Mouse (Mus musculus) thymus, postnatal 0 days (tissue): ENCODE data around the gene 1700025G04Rik. TPM values are rescaled to one million over a fixed set of nuclear protein-coding genes. Genes with fewer than 3 reads are reported as not detected.

Source experiments
- DNase-seq: peaks from one replicate; pipeline ENCODE4 v3.0.0-alpha.2; 2015; ENCODE audit warnings: low spot score
- polyA plus RNA-seq: library from polyadenylated mRNA; unstranded; fragments of >200 nt; fragmentation: Nextera tagmentation; extraction: Ambion mirVana; gene quantifications from 2 replicates; pipeline ENCODE4 v1.2.1, GENCODE M21; 2015

1700025G04Rik gene
- polyA plus RNA-seq: 21.3 and 26.1 TPM in 2 replicates

DNA sequence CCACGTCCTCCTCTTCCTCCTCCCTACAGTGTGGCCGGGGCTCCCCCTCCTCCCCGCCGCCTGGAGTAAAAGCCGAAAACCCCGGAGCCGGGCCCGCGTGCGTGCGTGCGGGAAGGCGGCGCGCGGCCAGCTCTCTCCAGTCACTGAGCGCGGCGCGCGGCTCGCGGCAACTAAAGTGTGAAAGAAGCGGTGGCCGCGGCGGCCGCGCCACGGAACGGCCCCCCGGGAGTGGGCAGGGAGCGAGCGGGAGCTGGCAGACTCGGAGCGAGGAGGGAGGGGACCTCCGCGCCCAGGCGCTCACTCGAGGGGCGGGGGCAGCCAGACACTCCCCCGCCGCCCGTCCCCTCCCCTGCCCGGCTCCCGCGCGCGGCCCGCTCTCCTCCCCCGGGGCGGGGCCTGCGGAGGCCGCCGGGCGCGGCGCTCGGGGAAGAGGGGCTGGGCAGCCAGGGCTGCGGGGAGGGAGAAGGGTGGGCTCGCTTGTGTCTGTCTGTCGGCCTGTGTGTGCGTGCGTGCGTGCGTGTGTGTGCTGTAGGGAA is at the start of gene 1700025G04Rik:
TSS of gene 1700025G04Rik (minus strand) at position 108 of the 536 bp plus-strand sequence.
- DNase-seq: peak; percentile 77

DNA sequence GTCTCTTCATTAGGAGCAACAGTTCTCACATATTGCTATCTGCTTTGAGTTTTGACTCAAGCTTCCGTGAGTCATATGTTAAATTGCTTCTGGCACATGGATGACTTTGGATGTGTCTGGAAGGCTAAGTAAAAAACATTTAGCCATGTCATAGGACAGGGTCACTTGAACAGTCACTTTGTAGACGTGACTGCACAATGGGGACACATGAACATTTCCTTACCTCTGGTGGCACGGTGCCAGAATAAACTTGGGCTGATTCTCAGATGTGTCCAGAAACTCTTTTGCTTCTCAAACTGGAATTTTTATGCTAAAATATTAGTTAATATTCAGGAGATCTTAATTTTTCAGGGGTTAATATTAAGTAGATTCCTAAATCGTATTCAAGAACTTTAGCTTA is 49.6 kb upstream of the 1700025G04Rik start:
- no peak for DNase-seq

DNA sequence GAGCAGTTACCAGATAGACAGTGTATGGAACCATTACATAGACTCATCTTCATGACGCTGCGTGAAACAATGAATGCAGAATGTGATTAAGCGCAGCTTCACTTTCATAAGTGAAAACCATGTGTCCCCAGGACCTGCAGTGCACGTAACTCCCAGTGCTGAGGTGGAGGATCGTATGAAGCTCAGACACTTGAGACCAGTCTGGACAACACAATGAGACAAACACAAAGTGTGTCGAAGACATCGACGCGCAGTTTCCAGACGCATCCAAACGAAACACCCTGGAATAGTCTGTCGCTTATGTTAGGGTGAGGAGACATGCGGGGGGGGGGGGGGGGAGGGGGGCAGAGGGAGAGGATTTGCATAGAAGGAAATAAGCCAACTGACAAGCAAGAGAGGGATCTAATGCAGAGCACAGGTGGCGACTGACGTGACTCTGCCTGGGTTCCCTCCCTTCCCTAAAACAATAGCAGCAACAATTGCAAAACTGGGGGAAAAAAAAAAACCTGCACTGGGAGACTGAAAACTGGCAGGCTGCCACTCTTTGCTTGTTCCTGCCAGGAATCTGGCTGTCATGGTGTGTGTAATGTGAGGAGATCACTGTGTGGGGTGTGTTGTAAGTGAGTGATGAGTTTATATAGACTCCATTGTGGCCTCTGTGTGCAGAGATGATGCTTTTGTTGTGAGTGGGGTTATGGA is 40.3 kb upstream of the 1700025G04Rik start:
- no peak for DNase-seq

DNA sequence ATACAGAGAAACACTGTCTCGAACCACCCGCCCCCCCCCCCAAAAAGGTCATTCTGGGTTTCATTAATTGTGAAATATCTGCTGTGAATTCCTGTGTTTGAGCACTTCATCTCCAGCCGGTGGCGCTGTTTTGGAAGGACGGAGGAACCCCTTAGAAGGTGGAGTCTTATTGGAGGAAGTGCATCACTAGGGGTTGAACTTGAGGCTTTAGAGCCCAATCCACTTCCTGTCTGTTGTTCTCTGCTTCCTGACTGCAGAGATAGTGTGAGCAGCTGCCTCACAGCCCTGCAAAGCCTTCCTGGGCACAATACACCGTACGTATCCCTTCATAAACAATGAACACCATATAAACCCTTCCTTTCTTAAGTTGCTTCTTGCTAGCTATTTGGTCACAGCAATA is 35.5 kb upstream of the 1700025G04Rik start:
- no peak for DNase-seq

DNA sequence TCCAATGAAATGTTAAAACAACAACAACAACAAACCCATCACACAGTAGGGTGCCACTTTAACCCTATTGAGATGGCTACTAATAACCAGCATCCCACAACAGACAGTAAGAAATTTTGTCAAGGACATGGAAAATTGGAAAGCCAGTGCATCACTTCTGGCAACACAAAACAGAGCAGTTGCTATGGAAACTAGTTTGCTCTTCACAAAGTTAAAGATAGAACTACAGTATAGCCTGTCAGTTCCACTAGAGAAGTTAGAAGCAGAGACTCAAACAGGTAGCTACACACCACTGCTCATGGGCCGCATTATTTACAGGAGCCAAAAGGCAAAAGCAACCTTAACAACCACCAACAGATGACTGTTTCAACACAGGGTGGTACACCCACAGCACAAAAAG is 20.2 kb upstream of the 1700025G04Rik start:
- no peak for DNase-seq

DNA sequence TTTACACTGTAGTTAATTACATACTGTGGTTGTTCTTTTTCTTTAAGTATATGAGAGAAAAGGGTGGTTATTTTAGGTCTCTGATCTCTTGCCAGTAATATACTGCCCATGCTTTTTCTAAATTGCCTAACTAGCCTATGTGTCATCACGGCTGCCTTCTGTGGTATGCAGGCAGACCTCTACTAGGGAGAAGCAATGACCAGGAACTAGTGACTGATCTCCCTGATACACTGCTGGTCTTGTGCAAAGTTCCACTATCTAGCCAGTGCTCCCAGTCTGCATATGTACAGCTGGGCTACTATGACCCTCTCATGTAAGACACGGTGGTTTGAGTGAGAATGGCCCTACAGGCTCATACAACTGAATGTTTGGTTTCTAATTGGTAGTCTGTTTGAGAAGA is 16.2 kb upstream of the 1700025G04Rik start:
- no peak for DNase-seq

DNA sequence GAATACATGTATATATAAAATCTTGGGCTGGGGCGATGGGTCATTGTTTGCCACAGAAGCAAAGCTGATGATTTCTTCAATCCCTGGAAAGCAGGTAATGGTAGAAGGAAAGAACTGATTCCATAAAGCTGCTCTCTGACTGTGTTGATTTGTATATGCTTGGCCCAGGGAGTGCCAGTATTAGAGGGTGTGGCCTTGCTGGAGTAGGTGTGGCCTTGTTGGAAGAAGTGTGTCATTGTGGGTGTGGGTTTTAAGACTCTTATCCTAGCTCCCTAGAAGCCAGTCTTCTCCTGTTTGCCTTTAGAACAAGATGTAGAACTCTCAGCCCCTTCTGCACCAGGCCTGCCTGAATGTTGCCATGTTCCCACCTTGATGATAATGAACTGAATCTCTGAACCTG is 15.3 kb upstream of the 1700025G04Rik start:
- no peak for DNase-seq

DNA sequence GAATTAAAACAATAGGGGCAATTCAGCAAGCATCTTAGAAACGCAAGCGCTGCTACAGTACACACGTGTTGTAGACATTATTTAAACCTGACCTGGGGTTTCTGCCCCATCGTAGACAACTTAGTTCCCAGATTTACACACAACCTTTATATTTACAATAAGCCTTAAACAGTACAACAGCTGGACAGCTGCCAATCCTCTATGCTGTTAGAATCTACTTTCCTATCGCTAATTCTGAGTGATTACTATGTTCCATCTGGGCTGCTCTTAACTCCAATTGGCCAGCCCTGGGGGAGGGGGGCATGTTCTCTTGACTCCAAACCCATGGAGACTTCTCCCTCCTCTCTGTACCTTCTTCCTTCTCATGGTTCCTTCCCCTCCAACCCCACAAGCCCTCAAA is 11.8 kb upstream of the 1700025G04Rik start:
- no peak for DNase-seq

DNA sequence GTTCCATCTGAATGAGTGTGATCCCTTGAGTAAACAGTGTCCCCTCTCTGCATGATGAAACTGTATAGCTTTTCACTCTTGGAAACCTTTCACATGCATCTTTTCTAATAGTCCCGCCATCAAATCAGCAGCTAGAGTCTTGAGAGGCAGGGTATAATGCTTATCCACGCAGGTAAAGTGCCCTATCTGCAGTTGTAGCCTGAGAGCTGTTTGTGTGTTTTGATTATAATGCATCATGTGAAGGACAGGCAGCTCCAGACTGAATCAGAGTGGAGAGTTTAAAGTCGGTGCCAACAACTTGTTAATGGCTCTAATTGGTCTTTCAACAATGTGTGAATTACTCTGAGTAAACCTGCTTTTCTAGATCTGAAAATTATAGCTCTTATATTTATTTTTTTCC is 6.1 kb upstream of the 1700025G04Rik start:
- no peak for DNase-seq

DNA sequence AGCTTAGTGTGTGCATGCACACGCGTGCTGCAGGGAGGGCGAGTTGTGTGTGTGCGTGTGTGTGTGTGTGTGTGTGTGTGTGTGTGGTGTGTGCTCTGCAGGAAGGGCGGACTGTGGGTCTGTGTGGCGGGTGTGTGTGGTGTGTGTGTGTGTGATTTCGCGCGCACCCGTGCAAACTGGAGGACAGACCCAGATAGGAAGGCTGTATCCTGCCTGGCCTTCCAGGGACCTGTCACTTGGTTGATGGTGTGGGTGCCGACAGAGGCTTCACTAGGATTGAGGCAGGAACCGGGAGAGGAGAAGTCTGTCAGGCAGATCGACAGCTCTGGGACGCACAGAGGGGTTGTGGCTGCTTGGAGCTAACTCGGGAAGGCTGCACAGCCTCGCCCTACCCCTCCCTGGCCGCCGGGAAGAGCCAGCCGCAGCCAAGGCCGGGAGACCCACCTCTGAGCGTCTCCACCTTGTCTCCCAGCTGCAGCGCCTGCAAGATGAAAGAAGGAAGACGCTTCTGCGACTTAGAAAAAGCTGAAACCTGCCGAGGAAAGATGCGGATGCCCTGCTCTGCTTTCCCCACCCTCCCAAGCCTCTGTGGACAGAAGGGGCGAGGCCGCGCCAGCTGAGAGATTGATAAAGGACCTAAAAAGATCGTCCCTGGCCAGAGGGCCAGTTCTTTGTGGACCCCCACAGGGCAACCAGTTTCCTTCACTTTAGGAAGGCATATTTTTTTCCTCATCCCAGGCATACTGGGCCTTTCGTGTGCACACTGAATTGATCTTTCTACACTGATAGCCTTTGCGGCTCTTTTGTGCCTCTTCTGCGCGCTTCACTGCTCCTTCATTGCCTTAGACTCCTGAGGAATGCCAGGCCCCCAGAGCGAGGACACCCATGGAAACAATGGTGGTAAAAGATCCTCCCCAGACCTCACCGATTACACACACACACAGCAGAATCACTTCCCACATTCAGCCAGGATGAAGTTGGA is 930 bp upstream of the 1700025G04Rik start:
- DNase-seq: peak; percentile 26

DNA sequence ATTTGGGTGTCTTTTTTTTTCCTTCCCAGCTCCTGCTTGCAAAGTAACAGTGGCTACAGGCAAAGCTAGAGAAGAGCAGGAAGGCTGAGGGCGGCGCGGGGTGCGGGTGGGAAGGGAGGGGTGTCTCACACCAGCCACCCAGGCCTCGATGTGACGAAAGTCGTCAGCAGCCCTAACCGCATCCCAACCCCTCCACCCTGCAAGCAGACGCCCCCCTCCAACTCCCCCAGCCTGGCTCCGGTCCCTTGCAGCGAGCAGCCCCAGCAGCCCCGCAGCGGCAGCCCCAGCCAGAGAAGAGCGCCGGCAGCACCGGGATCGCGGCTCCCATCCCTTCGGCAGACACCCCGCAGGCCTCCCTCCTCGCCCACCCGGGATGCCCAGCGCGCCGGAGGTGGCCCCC is 399 bp downstream of the 1700025G04Rik start:
- peak; percentile 50 for DNase-seq

DNA sequence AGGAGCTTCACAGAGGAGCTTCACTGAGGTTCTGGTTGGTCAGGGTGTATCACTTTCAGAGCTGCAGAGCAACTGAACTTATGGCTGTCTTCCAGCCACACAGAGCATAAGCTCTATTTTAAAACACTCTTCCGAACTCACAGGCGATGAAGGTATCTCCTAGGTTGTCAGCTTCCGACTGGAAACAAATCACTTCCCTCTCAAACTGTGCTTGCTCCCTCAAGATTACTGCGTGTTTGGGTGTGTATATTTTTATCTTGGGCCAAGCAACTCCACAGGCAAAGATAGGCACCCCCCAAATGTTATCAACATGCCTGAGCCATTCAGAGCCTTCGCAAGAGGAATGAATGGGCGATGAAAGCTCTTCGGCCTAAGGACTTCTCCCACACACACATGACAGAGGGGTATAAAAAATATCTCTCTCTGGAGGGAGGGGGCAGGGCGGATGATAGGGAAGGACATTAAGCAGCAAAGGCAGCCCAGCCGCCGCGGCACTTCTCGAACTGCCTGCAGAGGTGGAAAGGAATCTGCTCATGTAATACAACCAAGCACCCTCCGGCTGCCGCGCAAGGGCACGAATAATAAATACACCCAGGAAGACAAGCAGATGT is 1.0 kb downstream of the 1700025G04Rik start:
- peak; percentile 31 for DNase-seq

DNA sequence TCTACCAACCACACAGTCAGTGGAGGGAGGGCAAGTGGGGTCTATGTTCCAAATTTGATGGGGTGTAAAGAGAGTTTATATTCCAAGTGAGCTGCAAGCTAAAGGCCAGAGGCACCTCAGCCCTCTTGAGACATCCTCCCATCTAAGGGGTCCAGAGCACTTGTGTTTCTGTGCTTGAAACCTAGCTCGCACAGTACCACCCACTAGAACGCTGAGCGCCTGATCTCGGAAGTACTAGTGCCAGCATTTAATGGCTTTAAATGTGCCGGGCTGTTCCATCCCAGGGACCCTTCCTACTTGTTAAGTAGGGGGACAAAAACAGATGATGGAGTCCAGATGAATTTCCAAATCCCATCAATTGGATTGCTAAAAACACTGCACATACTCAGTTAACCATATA is 1.9 kb downstream of the 1700025G04Rik start:
- no peak for DNase-seq

DNA sequence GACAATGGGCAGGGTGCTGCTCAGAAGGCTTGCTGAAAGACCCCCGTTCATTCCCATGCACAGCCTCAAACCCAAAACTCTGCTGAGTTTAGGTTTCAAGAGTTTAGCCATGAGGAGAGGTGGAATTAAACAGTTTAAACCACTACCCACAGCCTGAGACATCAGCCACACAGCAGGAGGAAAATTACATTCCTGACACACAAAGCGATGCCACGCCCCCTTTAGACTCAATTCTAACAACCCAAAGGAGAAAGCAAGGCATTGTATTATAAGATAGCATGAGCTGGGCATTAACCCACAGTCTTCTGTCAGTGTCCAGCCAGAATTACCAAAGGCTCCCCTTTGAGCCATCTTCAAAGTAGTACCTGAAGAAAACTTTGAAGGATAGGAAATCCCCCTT is 3.0 kb downstream of the 1700025G04Rik start:
- DNase-seq: no peak

DNA sequence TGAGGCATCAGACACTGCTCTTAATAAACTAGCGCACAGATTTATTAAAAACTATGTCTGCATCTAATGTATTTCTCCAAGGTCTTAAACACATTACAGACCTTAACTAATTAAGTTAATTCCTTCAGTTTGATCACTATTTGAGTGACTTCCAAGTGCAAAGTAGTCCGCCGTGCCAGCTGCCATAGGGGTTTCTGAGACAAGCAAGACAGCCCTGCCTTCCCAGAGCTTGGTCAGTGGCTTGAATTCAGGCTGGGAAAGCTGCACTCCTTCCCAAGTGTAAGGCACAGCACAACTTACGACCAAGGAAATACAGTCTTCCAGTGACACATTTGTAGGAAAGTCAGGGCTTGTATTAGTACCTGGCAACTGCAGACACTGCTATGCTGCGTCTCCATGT is 4.4 kb downstream of the 1700025G04Rik start:
- no peak for DNase-seq

DNA sequence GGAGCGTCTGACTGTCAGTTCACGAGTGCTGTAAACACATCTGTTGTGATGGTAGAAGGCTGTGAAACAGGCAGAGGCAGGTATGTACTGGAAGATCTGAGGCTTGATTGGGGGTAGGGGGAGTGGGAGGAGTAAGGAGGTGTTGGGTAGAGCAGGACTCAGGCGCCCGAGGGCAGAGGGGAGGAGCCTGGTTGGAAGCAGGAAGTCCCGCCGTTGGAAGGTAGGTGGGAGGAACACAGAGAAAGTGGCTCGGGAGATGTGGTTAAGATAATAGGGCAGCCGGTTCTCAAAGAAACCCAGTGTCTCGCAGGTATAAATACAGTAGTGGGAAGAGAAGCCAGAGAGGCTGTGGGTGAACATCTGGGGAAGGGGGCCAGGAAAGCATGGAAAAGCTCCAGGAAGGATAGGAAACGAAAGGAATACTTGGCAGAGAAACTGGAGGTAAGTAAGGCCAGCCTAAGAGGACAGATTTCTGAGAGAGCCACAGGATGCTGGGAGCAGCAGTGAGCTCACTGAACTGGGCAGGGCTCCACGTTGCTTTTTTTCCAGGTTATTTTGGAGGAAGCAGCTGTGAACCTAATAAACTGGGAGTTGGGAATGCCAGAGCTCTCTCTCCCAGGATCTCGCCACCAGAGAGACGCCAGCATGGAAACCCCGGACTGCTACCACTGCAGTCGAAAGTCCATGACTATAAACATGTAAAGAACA is 5.1 kb downstream of the 1700025G04Rik start:
- DNase-seq: peak; percentile 71

DNA sequence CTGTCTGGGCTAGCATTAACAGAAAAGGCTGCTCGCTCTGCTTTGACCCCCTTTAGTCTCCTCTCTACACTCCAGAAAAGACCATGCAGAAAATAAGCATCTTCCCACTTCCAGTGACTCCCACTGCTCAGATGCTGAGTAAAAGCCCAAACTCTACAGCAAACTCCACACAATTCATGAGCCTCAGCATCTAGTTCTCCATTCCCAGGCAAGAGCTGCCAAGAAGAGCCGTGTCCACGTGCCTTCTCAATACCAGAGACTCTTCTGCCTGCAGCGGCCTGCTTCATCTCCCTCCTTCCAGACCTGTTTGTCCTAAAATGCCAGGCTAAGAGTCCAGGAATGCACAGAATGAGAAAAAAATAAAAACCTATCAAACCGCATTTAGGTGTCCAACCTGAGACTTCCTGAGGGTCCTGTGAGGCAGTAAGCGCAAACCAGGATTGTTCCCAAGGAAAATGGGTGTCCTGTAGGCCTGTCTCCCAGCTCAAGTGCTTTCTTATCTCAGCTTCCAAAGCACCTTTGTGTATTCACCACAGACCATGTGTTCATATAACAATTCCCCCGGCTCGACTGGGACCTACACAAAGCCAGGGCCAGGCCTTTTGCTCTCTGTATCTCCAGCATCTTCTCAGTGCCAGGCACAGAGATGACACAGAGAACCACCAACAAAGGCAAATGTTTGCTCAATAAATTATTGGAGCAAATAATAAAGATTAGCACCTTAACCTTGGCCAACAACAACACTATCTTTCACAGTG is 7.8 kb downstream of the 1700025G04Rik start:
- no peak for DNase-seq

DNA sequence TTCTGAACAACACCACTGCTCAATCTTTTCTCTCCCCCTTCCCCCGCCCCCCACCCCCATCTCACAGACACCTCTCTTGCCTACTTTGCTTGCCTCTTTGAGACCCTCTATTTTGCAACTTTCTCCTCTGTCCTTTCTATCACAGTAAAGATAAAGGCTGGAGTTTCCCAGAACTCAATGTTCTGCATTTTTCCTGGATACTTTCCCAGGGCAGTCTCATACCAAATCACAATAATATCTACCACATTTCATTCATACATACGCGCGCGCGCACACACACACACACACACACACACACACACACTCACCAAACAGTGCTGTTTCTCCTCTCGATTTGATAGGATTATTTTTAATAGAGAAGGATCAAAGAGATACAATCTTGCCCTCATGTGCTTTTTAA is 8.8 kb downstream of the 1700025G04Rik start:
- DNase-seq: no peak

DNA sequence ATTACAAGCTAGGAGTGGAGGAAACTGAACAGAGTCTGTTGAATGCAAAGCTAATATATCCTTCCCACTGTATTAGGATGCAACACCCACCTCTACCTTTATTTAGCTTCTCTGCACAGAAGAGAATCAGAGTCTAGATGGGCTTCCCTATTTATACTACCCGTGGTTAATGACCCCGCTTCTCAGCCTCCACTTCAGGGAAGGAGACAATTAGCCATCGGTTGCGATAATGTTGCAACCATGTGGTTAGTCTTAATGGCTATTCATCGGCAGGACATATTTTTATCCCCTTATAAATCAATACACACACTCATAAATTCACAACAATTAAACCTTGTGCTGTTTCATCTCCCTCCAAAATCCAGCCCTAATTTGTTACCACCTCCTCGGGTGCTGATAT is 9.7 kb downstream of the 1700025G04Rik start:
- DNase-seq: no peak

DNA sequence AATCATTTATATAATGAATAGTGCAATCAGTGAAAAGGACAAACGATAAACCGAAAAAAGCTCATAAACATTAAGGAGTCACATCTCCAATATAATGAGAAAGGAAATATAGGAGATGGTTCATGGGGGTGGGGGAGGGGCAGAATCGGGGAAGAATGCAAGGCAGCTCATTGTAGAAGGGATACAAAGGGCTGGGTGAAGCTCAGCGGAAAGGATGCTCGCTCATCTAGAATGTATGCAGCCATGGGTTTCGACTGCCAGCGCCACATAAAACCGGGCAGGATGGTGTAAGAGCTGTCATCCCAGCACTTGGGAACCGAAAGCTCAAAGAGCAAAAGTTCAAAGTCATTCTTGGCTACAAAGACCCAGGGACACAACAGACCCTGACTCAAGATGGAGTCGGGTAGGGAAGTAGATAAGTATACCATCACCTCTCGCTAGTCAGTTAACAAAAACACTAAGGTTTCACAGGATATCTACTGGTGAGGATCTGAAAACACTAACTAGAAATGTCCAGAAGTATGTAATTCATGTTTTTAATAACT is 12.7 kb downstream of the 1700025G04Rik start:
- DNase-seq: no peak
